Mouse (Mus musculus): ENCODE measurements around the gene H13. TPM values are rescaled to one million over a fixed set of nuclear protein-coding genes. Genes with fewer than 3 reads are reported as not detected.
A peak's percentile ranks its signal among the peaks of the same experiment; 100 is the strongest.

Gene H13
- polyA plus RNA-seq (2015; fragmentation: Nextera tagmentation; extraction: Ambion mirVana), result 159 and 164 TPM in 2 replicates

GRCm38 (mm10) chr2:152669256-152669638, at the start of gene H13:
H13 (plus strand) TSS chr2:152669461.
- Histone ChIP-seq H3K36me3 (peaks cover 11% of the 10 kb centered on the region), H3K27ac (replicated peaks) (peak within 1 kb of the TSS; percentile 96), H3K27me3 (no peaks in the 10 kb centered on the region), H3K4me1 (peaks cover 40% of the 10 kb centered on the region), H3K4me3 (peak within 1 kb of the TSS; percentile 77), H3K9me3 (no peaks in the 10 kb centered on the region), H3K9ac (replicated peaks) (peak within 1 kb of the TSS; percentile 83), H3K4me2 (replicated peaks) (peak within 1 kb of the TSS; percentile 90)
- WGBS, result under 1% methylated on average over 35 of the region's 35 CpGs
- peak; percentile 82 for ATAC-seq (replicated peaks)

- ATAC-seq (replicated peaks), result no peak
- WGBS, result 81% methylated on average over 9 of the region's 9 CpGs
- H3K9ac ChIP-seq (replicated peaks), result no peak overlapping the region
- H3K4me1 ChIP-seq, result no peaks in the 10 kb centered on the region
- no peaks in the 10 kb centered on the region for H3K36me3 ChIP-seq
- no peak overlapping the region for H3K4me2 ChIP-seq (replicated peaks)
- peaks cover 2% of the 10 kb centered on the region; the same call in 1 of the 2 replicates for H3K27me3 ChIP-seq
- H3K9me3 ChIP-seq, result no peaks in the 10 kb centered on the region
- no peak overlapping the region for H3K27ac ChIP-seq (replicated peaks)
- no peak overlapping the region for H3K4me3 ChIP-seq
These were observed 48.7 kb upstream of the H13 start for GRCm38 (mm10) chr2:152620367-152621134.

- 91% methylated on average over 13 of the region's 13 CpGs for WGBS
- Histone ChIP-seq H3K27me3 (peaks cover 18% of the 10 kb centered on the region), H3K9ac (replicated peaks) (no peak overlapping the region), H3K4me2 (replicated peaks) (no peak overlapping the region), H3K27ac (replicated peaks) (no peak overlapping the region), H3K9me3 (no peaks in the 10 kb centered on the region), H3K4me1 (peaks cover 8% of the 10 kb centered on the region), H3K4me3 (no peak overlapping the region), H3K36me3 (no peaks in the 10 kb centered on the region)
- no peak for ATAC-seq (replicated peaks)
These were observed 47.1 kb upstream of the H13 start for GRCm38 (mm10) chr2:152622151-152622550.

GRCm38 (mm10) chr2:152622953-152623352, 46.3 kb upstream of the H13 start, which contains the start of gene Defb25:
Defb25 (minus strand) TSS chr2:152623053.
- ATAC-seq (replicated peaks), result no peak
- no peak within 1 kb of the TSS for H3K9ac ChIP-seq (replicated peaks)
- no peak within 1 kb of the TSS for H3K27ac ChIP-seq (replicated peaks)
- H3K9me3 ChIP-seq, result no peaks in the 10 kb centered on the region
- H3K27me3 ChIP-seq, result peaks cover 26% of the 10 kb centered on the region
- H3K4me3 ChIP-seq, result no peak within 1 kb of the TSS
- no peak within 1 kb of the TSS for H3K4me2 ChIP-seq (replicated peaks)
- 81% methylated on average over 7 of the region's 7 CpGs for WGBS
- H3K36me3 ChIP-seq, result no peaks in the 10 kb centered on the region
- peaks cover 12% of the 10 kb centered on the region for H3K4me1 ChIP-seq

GRCm38 (mm10) chr2:152624566-152624965, 44.7 kb upstream of the H13 start:
- WGBS, result 90% methylated on average over 2 of the region's 2 CpGs
- no peaks in the 10 kb centered on the region for H3K36me3 ChIP-seq
- H3K4me1 ChIP-seq, result peaks cover 12% of the 10 kb centered on the region
- H3K4me3 ChIP-seq, result no peak overlapping the region
- H3K9ac ChIP-seq (replicated peaks), result no peak overlapping the region
- H3K9me3 ChIP-seq, result no peaks in the 10 kb centered on the region
- H3K27me3 ChIP-seq, result peaks cover 38% of the 10 kb centered on the region
- H3K27ac ChIP-seq (replicated peaks), result no peak overlapping the region
- no peak overlapping the region for H3K4me2 ChIP-seq (replicated peaks)
- ATAC-seq (replicated peaks), result no peak

GRCm38 (mm10) chr2:152625256-152625655, 44.0 kb upstream of the H13 start:
- Histone ChIP-seq H3K4me3 (no peak overlapping the region), H3K27me3 (peaks cover 38% of the 10 kb centered on the region), H3K27ac (replicated peaks) (no peak overlapping the region), H3K4me2 (replicated peaks) (no peak overlapping the region), H3K9ac (replicated peaks) (no peak overlapping the region), H3K9me3 (no peaks in the 10 kb centered on the region), H3K4me1 (peaks cover 12% of the 10 kb centered on the region), H3K36me3 (no peaks in the 10 kb centered on the region)
- ATAC-seq (replicated peaks), result peak; percentile 43; the same call in 1 of the 2 replicates
- WGBS, result 4% methylated on average over 1 of the region's 1 CpGs

- ATAC-seq (replicated peaks), result no peak
- Histone ChIP-seq H3K4me3 (peak within 1 kb of the TSS; percentile 32), H3K9me3 (no peaks in the 10 kb centered on the region), H3K4me2 (replicated peaks) (peak within 1 kb of the TSS; percentile 47), H3K9ac (replicated peaks) (no peak within 1 kb of the TSS; the same call in 1 of the 2 replicates), H3K4me1 (peaks cover 12% of the 10 kb centered on the region), H3K27me3 (peaks cover 38% of the 10 kb centered on the region), H3K36me3 (no peaks in the 10 kb centered on the region), H3K27ac (replicated peaks) (no peak within 1 kb of the TSS)
- 1% methylated on average over 59 of the region's 59 CpGs for WGBS
These were observed 42.3 kb upstream of the H13 start, which contains the start of gene Rem1 for GRCm38 (mm10) chr2:152626774-152627591. Rem1 (plus strand) TSS chr2:152626951.

DNA sequence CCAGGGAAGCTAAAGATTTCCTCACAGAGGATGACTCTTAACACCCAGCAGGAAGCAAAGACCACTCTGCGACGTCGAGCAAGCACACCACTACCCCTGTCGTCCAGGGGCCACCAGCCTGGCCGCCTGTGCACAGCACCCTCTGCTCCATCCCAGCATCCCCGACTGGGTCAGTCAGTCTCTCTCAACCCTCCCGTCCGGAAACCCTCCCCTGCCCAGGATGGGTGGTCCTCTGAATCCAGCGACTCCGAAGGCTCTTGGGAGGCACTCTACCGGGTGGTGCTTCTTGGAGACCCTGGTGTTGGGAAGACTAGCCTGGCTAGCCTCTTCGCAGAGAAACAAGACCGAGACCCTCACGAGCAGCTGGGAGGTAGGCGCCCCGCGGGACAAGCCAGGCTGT, 41.2 kb upstream of the H13 start:
- ATAC-seq (replicated peaks), result no peak

GRCm38 (mm10) chr2:152629239-152629638, 40.0 kb upstream of the H13 start:
- ATAC-seq (replicated peaks), result no peak
- Histone ChIP-seq H3K27ac (replicated peaks) (no peak overlapping the region), H3K4me1 (peaks cover 12% of the 10 kb centered on the region), H3K4me2 (replicated peaks) (no peak overlapping the region), H3K4me3 (no peak overlapping the region), H3K27me3 (peaks cover 38% of the 10 kb centered on the region), H3K9ac (replicated peaks) (no peak overlapping the region), H3K36me3 (no peaks in the 10 kb centered on the region), H3K9me3 (no peaks in the 10 kb centered on the region)
- 67% methylated on average over 3 of the region's 3 CpGs for WGBS

More for the DNA sequence above, 41.2 kb upstream of the H13 start:
- peaks cover 38% of the 10 kb centered on the region for H3K27me3 ChIP-seq
- 41% methylated on average over 17 of the region's 17 CpGs for WGBS
- H3K4me3 ChIP-seq, result no peak overlapping the region
- H3K4me2 ChIP-seq (replicated peaks), result no peak overlapping the region
- H3K36me3 ChIP-seq, result no peaks in the 10 kb centered on the region
- peaks cover 12% of the 10 kb centered on the region for H3K4me1 ChIP-seq
- H3K9me3 ChIP-seq, result no peaks in the 10 kb centered on the region
- H3K9ac ChIP-seq (replicated peaks), result no peak overlapping the region
- no peak overlapping the region for H3K27ac ChIP-seq (replicated peaks)

DNA sequence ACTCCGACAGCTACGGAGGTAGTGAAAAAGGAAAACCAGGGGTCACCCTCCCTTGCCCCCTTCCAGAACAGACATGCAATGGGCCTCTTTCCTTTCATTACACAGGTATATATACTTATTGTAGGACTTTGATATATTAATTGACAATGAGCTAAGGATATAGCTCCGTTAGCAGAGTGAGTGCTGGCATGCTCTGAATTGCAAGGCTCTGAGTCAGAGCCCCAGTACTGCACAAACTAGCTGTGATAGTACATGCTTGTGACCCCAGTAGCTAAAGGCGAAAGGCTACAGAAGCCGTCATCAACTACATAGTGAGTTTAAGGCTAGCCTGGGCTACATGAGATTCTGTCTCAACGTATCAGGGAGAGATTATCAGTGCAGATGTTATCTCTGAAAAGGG, 39.4 kb upstream of the H13 start:
- Histone ChIP-seq H3K4me2 (replicated peaks) (no peak overlapping the region), H3K27me3 (peaks cover 38% of the 10 kb centered on the region), H3K4me3 (no peak overlapping the region), H3K9ac (replicated peaks) (no peak overlapping the region), H3K9me3 (no peaks in the 10 kb centered on the region), H3K4me1 (peaks cover 12% of the 10 kb centered on the region), H3K27ac (replicated peaks) (no peak overlapping the region), H3K36me3 (no peaks in the 10 kb centered on the region)
- no peak for ATAC-seq (replicated peaks)
- WGBS, result 89% methylated on average over 6 of the region's 6 CpGs

- no peaks in the 10 kb centered on the region for H3K4me1 ChIP-seq
- ATAC-seq (replicated peaks), result no peak
- WGBS, result 48% methylated on average over 17 of the region's 17 CpGs
These were observed 35.9 kb upstream of the H13 start for GRCm38 (mm10) chr2:152633334-152633733.

DNA sequence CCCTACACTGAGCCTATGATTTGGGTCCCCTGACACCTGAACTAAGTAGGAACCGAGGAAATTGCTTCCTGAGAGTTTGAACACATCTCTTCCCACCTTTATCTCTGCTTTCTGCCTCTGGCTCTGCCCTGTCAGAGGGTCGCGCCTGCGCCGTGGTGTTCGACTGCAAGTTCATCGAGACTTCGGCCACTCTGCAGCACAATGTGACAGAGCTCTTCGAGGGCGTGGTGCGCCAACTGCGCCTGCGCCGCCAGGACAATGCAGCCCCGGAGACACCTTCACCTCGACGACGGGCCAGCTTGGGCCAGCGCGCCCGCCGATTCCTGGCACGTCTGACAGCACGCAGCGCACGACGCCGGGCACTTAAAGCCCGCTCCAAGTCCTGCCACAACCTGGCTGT, 35.0 kb upstream of the H13 start:
- Histone ChIP-seq H3K27ac (replicated peaks) (no peak overlapping the region), H3K36me3 (no peaks in the 10 kb centered on the region), H3K4me1 (no peaks in the 10 kb centered on the region), H3K4me2 (replicated peaks) (no peak overlapping the region), H3K27me3 (no peaks in the 10 kb centered on the region), H3K9ac (replicated peaks) (no peak overlapping the region), H3K9me3 (no peaks in the 10 kb centered on the region), H3K4me3 (no peak overlapping the region)
- 78% methylated on average over 29 of the region's 29 CpGs for WGBS
- no peak for ATAC-seq (replicated peaks)

More at GRCm38 (mm10) chr2:152633334-152633733, 35.9 kb upstream of the H13 start:
- peaks cover 8% of the 10 kb centered on the region; the same call in 1 of the 2 replicates for H3K27me3 ChIP-seq
- no peak overlapping the region for H3K27ac ChIP-seq (replicated peaks)
- H3K4me3 ChIP-seq, result peak overlapping the region; percentile 7; the same call in 1 of the 2 replicates
- H3K9ac ChIP-seq (replicated peaks), result no peak overlapping the region
- H3K9me3 ChIP-seq, result no peaks in the 10 kb centered on the region
- H3K4me2 ChIP-seq (replicated peaks), result peak overlapping the region; percentile 33
- no peaks in the 10 kb centered on the region for H3K36me3 ChIP-seq

All from forebrain, embryonic 15.5 days (tissue).